Mouse (Mus musculus): Measurements from ENCODE around the gene Cep170b.

DNA sequence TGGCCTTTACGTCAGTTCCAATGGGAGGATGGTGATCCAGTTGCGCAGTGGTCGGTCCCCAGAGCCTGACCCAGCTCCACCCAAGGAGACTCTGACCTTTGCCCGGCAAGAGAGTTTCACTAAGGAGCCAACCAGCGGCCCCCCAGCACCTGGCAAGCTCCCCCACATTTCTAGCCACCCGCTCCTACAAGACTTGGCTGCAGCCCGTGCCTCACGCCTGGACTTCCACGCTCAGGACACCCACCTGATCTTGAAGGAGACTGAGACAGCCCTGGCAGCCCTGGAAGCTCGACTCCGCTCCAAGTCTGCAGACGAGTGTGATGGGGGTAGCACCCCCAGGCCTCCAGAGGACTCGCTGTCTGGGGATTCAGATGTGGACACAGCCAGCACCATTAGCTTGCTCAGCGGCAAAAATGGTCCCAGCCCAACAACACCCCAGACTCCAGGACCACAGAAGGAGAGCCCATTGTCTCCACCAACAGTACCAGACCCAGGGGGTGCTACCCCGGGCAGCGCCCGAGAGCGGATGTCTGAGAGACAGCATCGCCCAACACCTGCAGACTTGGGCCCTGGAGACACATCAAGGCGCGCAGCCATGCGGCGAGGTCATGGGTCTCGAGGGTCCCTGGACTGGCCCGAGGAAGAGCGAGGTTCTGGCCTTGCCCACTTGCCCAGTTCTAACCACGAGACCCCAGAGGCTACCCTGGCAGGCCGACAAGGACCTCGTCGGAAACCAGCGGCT lies 18.2 kb downstream of the Cep170b start:
- TF ChIP-seq POLR2A (IDR thresholded peaks at IDR 0.05; ENCODE audit: insufficient read length, low read depth) (no peak), E2F4 (IDR thresholded peaks at IDR 0.05; ENCODE audit: insufficient read depth) (no peak), MYOG (IDR thresholded peaks at IDR 0.05; ENCODE audit: control insufficient read depth in 1 of 3, insufficient read depth in 1 of 3, insufficient read length in 2 of 3, low read depth in 2 of 3) (no peak), REST (IDR thresholded peaks at IDR 0.05; ENCODE audit: insufficient read depth, insufficient read length) (no peak), MAX (IDR thresholded peaks at IDR 0.05; ENCODE audit: low read depth) (no peak), USF1 (IDR thresholded peaks at IDR 0.05; ENCODE audit: low read depth) (no peak)

Data from myocyte (in vitro differentiated cells).